Mouse (Mus musculus): ENCODE results near the gene Rap1gap2. TPM values are rescaled to one million over a fixed set of nuclear protein-coding genes. Genes with fewer than 3 reads are reported as not detected.

The Rap1gap2 gene
- total and polyA plus RNA-seq, 3 experiments: 55.4 to 79.8 (median 76.6) TPM

- H3K4me2 ChIP-seq (ENCODE audit: insufficient read depth, low read depth, poor library complexity, severe bottlenecking): peak overlapping the region; percentile 13
- no peak overlapping the region for H3K4me3 ChIP-seq (replicated peaks in 1 of 3; ENCODE audit: low read depth in 2 of 3, low read length in 2 of 3, poor library complexity in 1 of 3)
- H3K9me3 ChIP-seq (replicated peaks; ENCODE audit: low read length): no peaks in the 10 kb centered on the region
- H3K36me3 ChIP-seq (replicated peaks in 1 of 2; ENCODE audit: control insufficient read depth in 1 of 2, insufficient read depth in 1 of 2, low read length in 1 of 2): no peaks in the 10 kb centered on the region
- in situ Hi-C loops (cut with MboI; ENCODE audit: low pct_ligation_motif_present, low pct_unique_long_range_greater_than_20kb, low sequenced_read_pairs) (loop anchor here (10.0 kb wide), 1 partner anchor 158 kb away; no protein-coding TSS in a partner anchor), dilution Hi-C loops (cut with MboI; ENCODE audit: extremely low pct_ligation_motif_present, extremely low pct_unique_long_range_greater_than_20kb, low sequenced_read_pairs) (no loop called here)
- H3K27ac ChIP-seq (ENCODE audit: insufficient read depth, low read depth): peak overlapping the region; percentile 100
- DNase-seq (ENCODE audit: extremely low read depth): no peak
- TF ChIP-seq JUN (IDR thresholded peaks at IDR 0.05; ENCODE audit: insufficient read depth, low read depth, low read length): 0 out of 2 replicates have a peak, but pooled peaks have one; percentile 2
- TF ChIP-seq ZNF384 (IDR thresholded peaks at IDR 0.05; ENCODE audit: low read depth, low read length): no peak
- TF ChIP-seq MYC (IDR thresholded peaks at IDR 0.05; ENCODE audit: low read depth, low read length): peak; percentile 54; the same call in 1 of the 2 replicates
- TF ChIP-seq HCFC1 (IDR thresholded peaks at IDR 0.05; ENCODE audit: low read depth, low read length): no peak
- TF ChIP-seq KAT2A (IDR thresholded peaks at IDR 0.05; ENCODE audit: insufficient replicate concordance, low read length): no peak
- peak; percentile 67 for TF ChIP-seq ETS1 (conservative IDR thresholded peaks at IDR 0.05; ENCODE audit: low read depth, low read length)
- TF ChIP-seq MAFK (IDR thresholded peaks at IDR 0.05; ENCODE audit: insufficient replicate concordance, low read length): peak; percentile 87
- no peak for TF ChIP-seq MAZ (IDR thresholded peaks at IDR 0.05; ENCODE audit: low read depth, low read length)
- TF ChIP-seq IRF4 (IDR thresholded peaks at IDR 0.05; ENCODE audit: low read depth, low read length): peak; percentile 81
- TF ChIP-seq TCF12 (IDR thresholded peaks at IDR 0.05; ENCODE audit: low read depth, low read length): peak; percentile 83
- no peak for TF ChIP-seq UBTF (IDR thresholded peaks at IDR 0.05; ENCODE audit: low read depth, low read length)
- TF ChIP-seq SIN3A (IDR thresholded peaks at IDR 0.05; ENCODE audit: low read length): 0 out of 2 replicates have a peak, but pooled peaks have one; percentile 41
- TF ChIP-seq MAX (IDR thresholded peaks at IDR 0.05; ENCODE audit: low read length): peak; percentile 42; the same call in 1 of the 2 replicates
- TF ChIP-seq BHLHE40 (IDR thresholded peaks at IDR 0.05; ENCODE audit: low read depth, low read length): peak; percentile 82
- no peak; the same call in 1 of the 2 replicates for TF ChIP-seq CHD2 (IDR thresholded peaks at IDR 0.05; ENCODE audit: low read length)
- TF ChIP-seq USF1 (IDR thresholded peaks at IDR 0.05; ENCODE audit: low read depth, low read length): peak; percentile 51; the same call in 1 of the 2 replicates
- peak; percentile 81 for TF ChIP-seq EP300 (IDR thresholded peaks at IDR 0.05; ENCODE audit: low read length)
- TF ChIP-seq MEF2A (IDR thresholded peaks at IDR 0.05; ENCODE audit: borderline replicate concordance, low read depth, low read length): peak; percentile 65; the same call in 1 of the 2 replicates
- H3K27me3 ChIP-seq (replicated peaks): no peaks in the 10 kb centered on the region
- peaks cover 40 to 81% of the 10 kb centered on the region in 2 experiments for H3K4me1 ChIP-seq (ENCODE audit: control insufficient read depth in 1 of 2, insufficient read depth in 2 of 2)
- peak overlapping the region; percentile 26 for H3K9ac ChIP-seq (ENCODE audit: insufficient read depth, low read depth)
- no peaks in the 10 kb centered on the region for H3K79me2 ChIP-seq (replicated peaks; ENCODE audit: control insufficient read depth, extremely low read depth, insufficient read depth, poor library complexity, severe bottlenecking)
Observed at GRCm38 (mm10) chr11:74532401-74532800, 78.3 kb downstream of the Rap1gap2 start.

GRCm38 (mm10) chr11:74531725-74532124 lies 79.0 kb downstream of the Rap1gap2 start:
- peaks cover 39 to 81% of the 10 kb centered on the region in 2 experiments for H3K4me1 ChIP-seq (ENCODE audit: control insufficient read depth in 1 of 2, insufficient read depth in 2 of 2)
- no peaks in the 10 kb centered on the region for H3K79me2 ChIP-seq (replicated peaks; ENCODE audit: control insufficient read depth, extremely low read depth, insufficient read depth, poor library complexity, severe bottlenecking)
- H3K4me2 ChIP-seq (ENCODE audit: insufficient read depth, low read depth, poor library complexity, severe bottlenecking): no peak overlapping the region
- no peaks in the 10 kb centered on the region for H3K9me3 ChIP-seq (replicated peaks; ENCODE audit: low read length)
- no peaks in the 10 kb centered on the region for H3K27me3 ChIP-seq (replicated peaks)
- H3K27ac ChIP-seq (ENCODE audit: insufficient read depth, low read depth): peak overlapping the region; percentile 100
- in situ Hi-C loops (cut with MboI; ENCODE audit: low pct_ligation_motif_present, low pct_unique_long_range_greater_than_20kb, low sequenced_read_pairs): loop anchor here (10.0 kb wide), 1 partner anchor 157 kb away; no protein-coding TSS in a partner anchor
- no peak for DNase-seq (ENCODE audit: extremely low read depth)
- no peak overlapping the region for H3K4me3 ChIP-seq (replicated peaks in 1 of 3; ENCODE audit: low read depth in 2 of 3, low read length in 2 of 3, poor library complexity in 1 of 3)
- no peaks in the 10 kb centered on the region for H3K36me3 ChIP-seq (replicated peaks in 1 of 2; ENCODE audit: control insufficient read depth in 1 of 2, insufficient read depth in 1 of 2, low read length in 1 of 2)
- peak overlapping the region; percentile 26 for H3K9ac ChIP-seq (ENCODE audit: insufficient read depth, low read depth)
- TF ChIP-seq MAX (IDR thresholded peaks at IDR 0.05; ENCODE audit: low read length) (no peak), RAD21 (IDR thresholded peaks at IDR 0.05; ENCODE audit: low read depth, low read length) (no peak), TBP (conservative IDR thresholded peaks at IDR 0.05; ENCODE audit: low read depth, low read length) (no peak), ELF1 (IDR thresholded peaks at IDR 0.05; ENCODE audit: low read depth, low read length) (no peak), USF2 (conservative IDR thresholded peaks at IDR 0.05; ENCODE audit: low read depth, low read length) (no peak), POLR2AphosphoS2 (IDR thresholded peaks at IDR 0.05; ENCODE audit: low read depth, low read length) (no peak), NRF1 (IDR thresholded peaks at IDR 0.05; ENCODE audit: low read depth, low read length) (no peak), CHD2 (IDR thresholded peaks at IDR 0.05; ENCODE audit: low read length) (peak; percentile 72; the same call in 1 of the 2 replicates), TCF12 (IDR thresholded peaks at IDR 0.05; ENCODE audit: low read depth, low read length) (peak; percentile 57; the same call in 1 of the 2 replicates), HCFC1 (IDR thresholded peaks at IDR 0.05; ENCODE audit: low read depth, low read length) (no peak)
- dilution Hi-C loops (cut with MboI; ENCODE audit: extremely low pct_ligation_motif_present, extremely low pct_unique_long_range_greater_than_20kb, low sequenced_read_pairs): no loop called here
